Mouse (Mus musculus) ES-E14 (cell line): ENCODE results near the gene Mga. TPM values are rescaled to one million over a fixed set of nuclear protein-coding genes. Genes with fewer than 3 reads are reported as not detected.
A peak's percentile ranks its signal among the peaks of the same experiment; 100 is the strongest.

ENCODE experiments used
- DNase-seq: peaks from one replicate; pipeline ENCODE4 v3.0.0-alpha.2; 2013; ENCODE audit warnings: low read depth, low spot score
- H3K27ac ChIP-seq: 2 replicates; pipeline ENCODE4 v1.5.1; 2012; ENCODE audit warnings: low read depth, mild to moderate bottlenecking, low read length, moderate library complexity, mixed read lengths; ENCODE audit not compliant: poor library complexity, insufficient read depth, severe bottlenecking
- H3K36me3 ChIP-seq: 2 replicates; pipeline ENCODE4 v1.6.1; 2012; ENCODE audit warnings: mild to moderate bottlenecking, low read length, moderate library complexity, mixed read lengths; ENCODE audit not compliant: control insufficient read depth, poor library complexity, insufficient read depth, severe bottlenecking
- H3K4me1 ChIP-seq, 2 experiments: fragments of 150-350 bp in 1 of 2; sonication (generic) in 1 of 2; 2 replicates each; pipeline ENCODE4 v1.6.1; 2012; ENCODE audit warnings: low read length in 2 of 2, mild to moderate bottlenecking in 1 of 2, mixed read lengths in 1 of 2; ENCODE audit not compliant: control insufficient read depth in 2 of 2, insufficient read depth in 2 of 2, poor library complexity in 1 of 2
- H3K4me3 ChIP-seq, 2 experiments: fragments of 150-350 bp in 1 of 2; sonication (generic) in 1 of 2; 2 replicates each; pipeline ENCODE4 v1.5.1; 2012; ENCODE audit warnings: low read length in 2 of 2, low read depth in 1 of 2, mild to moderate bottlenecking in 1 of 2, mixed read lengths in 1 of 2; ENCODE audit not compliant: insufficient read depth in 1 of 2, poor library complexity in 1 of 2, severe bottlenecking in 1 of 2
- H3K9ac ChIP-seq: 2 replicates; pipeline ENCODE4 v1.6.1; 2012; ENCODE audit warnings: low read depth, mild to moderate bottlenecking, low read length, mixed read lengths; ENCODE audit not compliant: poor library complexity, insufficient read depth, severe bottlenecking
- H3K9me3 ChIP-seq: fragments of 150-350 bp; sonication (generic); 2 replicates; pipeline ENCODE4 v1.6.1; 2012; ENCODE audit warnings: low read depth, mild to moderate bottlenecking, low read length; ENCODE audit not compliant: control insufficient read depth, insufficient read depth
- CHD2 ChIP-seq: IDR thresholded peaks from 2 replicates; pipeline ENCODE4 v1.6.1; 2014; ENCODE audit warnings: mild to moderate bottlenecking, low read depth, low read length, inconsistent platforms
- HCFC1 ChIP-seq: IDR thresholded peaks from 2 replicates; pipeline ENCODE4 v1.6.1; 2012; ENCODE audit warnings: low read length, inconsistent platforms, borderline replicate concordance; ENCODE audit not compliant: insufficient read depth
- MAFK ChIP-seq: IDR thresholded peaks from 2 replicates; pipeline ENCODE4 v1.6.1; 2014; ENCODE audit warnings: mild to moderate bottlenecking, low read depth, low read length, inconsistent platforms; ENCODE audit not compliant: insufficient read depth
- ZC3H11A ChIP-seq: IDR thresholded peaks from 2 replicates; pipeline ENCODE4 v1.6.1; 2012; ENCODE audit warnings: low read depth, mild to moderate bottlenecking, inconsistent platforms, low read length, borderline replicate concordance
- ZNF384 ChIP-seq: IDR thresholded peaks from 2 replicates; pipeline ENCODE4 v1.6.1; 2012; ENCODE audit warnings: low read depth, low read length, inconsistent platforms
- in situ Hi-C, 2 experiments: fragments of 600-800 bp; cut with MboI; formaldehyde crosslinking; loops; one replicate each; pipeline ENCODE4 v1.15.1; 2025; ENCODE audit warnings: low sequenced_read_pairs in 2 of 2, inconsistent platforms in 1 of 2; ENCODE audit not compliant: unreplicated experiment in 2 of 2
- total RNA-seq: library from RNA; depleted of rRNA; stranded (reverse); fragments of 300-350 nt; gene quantifications from 2 replicates; pipeline ENCODE4 v1.2.3, GENCODE M21; 2012

Mga gene
- total RNA-seq, 1 experiment, result 142 TPM

DNA sequence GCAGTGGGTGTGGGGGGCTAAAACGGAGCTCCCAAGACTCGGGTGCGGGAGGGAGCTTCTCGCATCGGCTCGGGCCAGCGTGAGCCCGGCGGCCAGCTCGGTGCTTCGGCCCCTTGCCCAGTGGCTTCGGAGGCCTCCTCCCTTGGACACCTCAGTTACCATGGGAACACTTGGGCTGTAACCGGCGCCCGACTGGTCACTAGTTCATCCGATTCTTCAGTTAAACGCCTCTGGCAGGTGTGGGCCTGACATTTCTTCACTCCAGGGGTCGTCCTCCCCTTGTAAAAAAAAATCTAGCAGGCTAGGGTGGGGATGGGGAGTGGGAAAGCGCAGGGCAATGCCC is 75.5 kb downstream of the Mga start, which contains the start of gene Mapkbp1:
Gene Mapkbp1, plus strand, starts transcription at position 163 of the 343 bp plus-strand sequence.
- TF ChIP-seq HCFC1 (no peak), MAFK (no peak), ZNF384 (0 out of 2 replicates have a peak, but pooled peaks have one; percentile 3)
- no peak for DNase-seq
- peak within 1 kb of the TSS; percentile 89 for H3K9ac ChIP-seq
- no peaks in the 10 kb centered on the region for H3K36me3 ChIP-seq
- in situ Hi-C loops, result no loop called here
- no peaks in the 10 kb centered on the region for H3K9me3 ChIP-seq
- H3K4me1 ChIP-seq, result peaks cover 0 to 3% of the 10 kb centered on the region in 2 experiments; a peak in 1 of 4 replicates
- peak within 1 kb of the TSS; percentile 77 to 96 for H3K4me3 ChIP-seq
- no peak within 1 kb of the TSS for H3K27ac ChIP-seq

DNA sequence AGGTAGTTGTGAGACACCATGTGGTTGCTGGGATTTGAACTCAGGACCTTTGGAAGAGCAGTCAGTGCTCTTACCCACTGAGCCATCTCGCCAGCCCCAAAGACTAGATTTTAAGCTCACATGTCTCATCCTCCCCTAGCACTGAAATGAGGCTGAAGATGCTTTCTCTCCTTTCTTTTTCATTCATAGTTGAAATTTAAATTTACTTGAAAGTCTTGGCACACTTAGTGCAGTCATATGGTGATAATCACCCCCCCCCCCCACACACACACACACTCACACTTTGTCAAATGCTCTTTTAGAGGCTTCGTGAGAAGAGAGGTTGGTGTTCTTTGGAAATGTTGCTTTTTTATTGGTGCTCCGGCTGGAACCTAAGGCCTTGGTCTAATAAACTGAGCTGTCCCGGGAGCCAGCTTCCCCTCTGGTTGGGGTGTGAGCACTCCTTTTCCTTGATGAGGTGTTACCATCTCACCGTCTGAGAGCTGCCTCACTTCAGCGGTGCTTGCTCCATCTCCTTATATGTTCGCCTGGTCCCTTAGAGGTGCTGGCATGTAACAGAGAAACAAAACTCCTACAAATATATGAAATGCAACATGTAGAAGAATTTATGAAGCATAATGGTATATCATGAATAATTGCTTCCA is 83.4 kb downstream of the Mga start:
- TF ChIP-seq ZC3H11A, result no peak
- in situ Hi-C loops, result no loop called here
- H3K4me1 ChIP-seq, result peaks cover 0 to 4% of the 10 kb centered on the region in 2 experiments; a peak in 1 of 4 replicates
- H3K4me3 ChIP-seq, result no peak overlapping the region
- no peak overlapping the region for H3K9ac ChIP-seq
- no peak overlapping the region for H3K27ac ChIP-seq
- H3K36me3 ChIP-seq, result no peaks in the 10 kb centered on the region
- DNase-seq, result no peak
- no peaks in the 10 kb centered on the region for H3K9me3 ChIP-seq

DNA sequence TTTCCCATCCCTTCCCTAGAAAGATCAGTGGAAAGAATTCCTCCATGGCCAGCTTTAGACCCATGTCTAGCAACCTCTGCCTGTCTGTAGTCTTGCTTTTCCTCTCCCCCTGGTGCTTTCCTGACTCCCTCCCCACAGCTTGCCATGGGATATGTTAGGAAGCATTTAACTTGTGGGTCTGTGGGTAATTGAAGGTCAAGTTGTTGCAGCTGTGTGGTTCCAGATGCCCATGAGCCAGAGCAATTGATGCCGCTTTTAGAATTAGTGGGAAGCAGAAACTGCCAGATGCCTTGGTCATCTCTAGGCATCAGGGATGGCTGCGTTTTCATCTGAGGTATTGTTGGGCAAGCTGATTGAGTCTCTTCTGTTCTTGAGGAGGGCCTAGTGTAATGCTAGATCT is 84.6 kb downstream of the Mga start:
- DNase-seq, result no peak
- no peak overlapping the region for H3K27ac ChIP-seq
- in situ Hi-C loops, result no loop called here
- TF ChIP-seq MAFK, result no peak
- TF ChIP-seq CHD2, result no peak
- TF ChIP-seq ZC3H11A, result no peak
- TF ChIP-seq HCFC1, result no peak
- no peak for TF ChIP-seq ZNF384
- no peaks in the 10 kb centered on the region for H3K36me3 ChIP-seq
- H3K9me3 ChIP-seq, result no peaks in the 10 kb centered on the region
- no peak overlapping the region for H3K9ac ChIP-seq
- no peak overlapping the region for H3K4me3 ChIP-seq
- H3K4me1 ChIP-seq, result peaks cover 3 to 6% of the 10 kb centered on the region in 2 experiments; a peak in 1 of 4 replicates

DNA sequence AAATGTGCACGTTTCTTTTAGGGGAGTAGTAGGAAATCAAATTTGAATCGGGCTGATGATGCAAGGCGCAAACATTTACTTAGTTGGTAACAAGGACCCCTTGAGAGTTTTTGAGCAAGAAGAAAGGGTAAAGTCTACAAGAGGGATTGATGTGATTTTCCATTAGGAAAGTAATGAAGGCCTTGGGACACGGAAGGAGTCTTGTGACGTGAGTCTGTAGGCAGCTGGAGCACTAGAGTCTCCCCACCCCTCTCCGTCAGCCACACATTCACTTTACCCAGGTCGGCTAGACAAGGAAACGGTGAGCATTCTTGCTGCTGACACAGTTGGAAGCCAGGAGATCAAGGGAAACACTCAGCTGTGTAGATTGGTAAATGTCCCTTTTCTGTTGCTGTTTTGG is 88.8 kb downstream of the Mga start:
- Histone ChIP-seq H3K4me3 (no peak overlapping the region), H3K36me3 (no peaks in the 10 kb centered on the region), H3K9ac (no peak overlapping the region), H3K27ac (no peak overlapping the region), H3K4me1 (peaks cover 3% of the 10 kb centered on the region in 2 experiments; a peak in 1 of 4 replicates), H3K9me3 (no peaks in the 10 kb centered on the region)
- in situ Hi-C loops, result no loop called here
- TF ChIP-seq ZNF384 (no peak), ZC3H11A (no peak), MAFK (no peak), HCFC1 (no peak), CHD2 (no peak)
- DNase-seq, result peak; percentile 31

DNA sequence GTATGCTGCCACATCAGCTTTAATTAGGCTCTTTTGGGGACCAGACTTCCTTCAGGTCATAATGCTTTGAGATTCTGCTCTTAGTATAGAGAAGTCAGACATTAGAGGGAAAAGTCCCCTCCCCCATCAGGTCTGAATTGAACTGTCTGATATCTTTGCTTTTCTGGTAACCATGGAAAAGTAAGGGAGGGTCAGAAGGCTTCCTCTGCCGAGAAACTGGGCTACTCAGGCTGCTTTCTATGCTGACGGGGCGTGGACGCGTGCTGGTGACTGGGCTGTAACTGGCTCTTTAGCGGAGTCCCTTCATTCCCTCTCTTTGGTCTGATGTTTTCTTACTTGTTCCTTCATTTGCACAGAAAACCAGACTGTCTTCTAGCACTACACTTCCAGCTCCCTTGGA is 89.3 kb downstream of the Mga start:
- no peak for DNase-seq
- TF ChIP-seq ZNF384 (no peak), MAFK (no peak), ZC3H11A (no peak), HCFC1 (no peak), CHD2 (no peak)
- Histone ChIP-seq H3K27ac (no peak overlapping the region), H3K36me3 (no peaks in the 10 kb centered on the region), H3K4me3 (no peak overlapping the region), H3K9me3 (no peaks in the 10 kb centered on the region), H3K4me1 (peaks cover 3% of the 10 kb centered on the region in 2 experiments; a peak in 1 of 4 replicates), H3K9ac (0 out of 2 replicates have a peak overlapping the region, but pooled peaks have one; percentile 2)
- in situ Hi-C loops, result no loop called here
